Mouse (Mus musculus) G1E (cell line): ENCODE data around the gene Fbln1. TPM values are rescaled to one million over a fixed set of nuclear protein-coding genes. Genes with fewer than 3 reads are reported as not detected.

Experiments
- ATAC-seq: 2 replicates; pipeline ENCODE4 v1.8.0; 2016; ENCODE audit warnings: mild to moderate bottlenecking; ENCODE audit not compliant: insufficient number of reproducible peaks, poor library complexity, low FRiP score, severe bottlenecking; ENCODE audit errors: extremely low read depth
- DNase-seq: peaks from one replicate; pipeline ENCODE4 v3.0.0; 2012; ENCODE audit warnings: low spot score
- H3K27me3 ChIP-seq: 2 replicates; pipeline ENCODE4 v1.6.1; 2012; ENCODE audit warnings: mild to moderate bottlenecking, low read length, inconsistent platforms; ENCODE audit not compliant: insufficient read depth
- H3K36me3 ChIP-seq: replicated peaks from 2 replicates; pipeline ENCODE3; 2012; ENCODE audit warnings: mild to moderate bottlenecking, inconsistent platforms
- H3K4me1 ChIP-seq: 2 replicates; pipeline ENCODE4 v1.6.1; 2012; ENCODE audit warnings: low read depth, low read length, inconsistent platforms, mixed read lengths; ENCODE audit not compliant: insufficient read depth
- H3K4me3 ChIP-seq: 2 replicates; pipeline ENCODE4 v1.5.1; 2012; ENCODE audit warnings: low read depth, mild to moderate bottlenecking, inconsistent platforms, low read length, moderate library complexity, mixed read lengths
- H3K9me3 ChIP-seq: replicated peaks from 2 replicates; pipeline ENCODE4 v1.6.1; 2012; ENCODE audit warnings: inconsistent platforms
- CTCF ChIP-seq: IDR thresholded peaks from 2 replicates; pipeline ENCODE4 v1.5.1; 2012; ENCODE audit warnings: low read depth, low read length, inconsistent platforms, mixed read lengths
- GATA1 ChIP-seq: IDR thresholded peaks from 2 replicates; pipeline ENCODE4 v1.6.1; 2012; ENCODE audit warnings: borderline replicate concordance, low read length, inconsistent platforms, mixed read lengths
- GATA2 ChIP-seq: IDR thresholded peaks from 2 replicates; pipeline ENCODE4 v1.6.1; 2012; ENCODE audit warnings: low read depth, low read length, inconsistent platforms, borderline replicate concordance
- POLR2AphosphoS5 ChIP-seq: IDR thresholded peaks from 2 replicates; pipeline ENCODE4 v1.6.1; 2012; ENCODE audit warnings: low read depth, low read length, inconsistent platforms; ENCODE audit not compliant: insufficient replicate concordance
- TAL1 ChIP-seq: conservative IDR thresholded peaks from 2 replicates; pipeline ENCODE4 v1.6.1; 2012; ENCODE audit warnings: low read depth, low read length, inconsistent platforms, mixed read lengths
- polyA plus RNA-seq: library from polyadenylated mRNA; stranded (reverse); fragments of >175 nt; gene quantifications from 2 replicates; pipeline ENCODE4 v1.2.3, GENCODE M21; 2012
- total RNA-seq, 2 experiments: library from RNA; stranded (forward) in 1 of 2; stranded (reverse) in 1 of 2; fragments of 200-1000 nt in 1 of 2; fragments of >200 nt in 1 of 2; fragmentation: Nextera tagmentation in 1 of 2; gene quantifications; 2 replicates each; pipeline ENCODE4 v1.2.3; 2014 to 2017

Fbln1 gene
- total and polyA plus RNA-seq, 3 experiments = 0.05 TPM; not detected in 2

- no peaks in the 10 kb centered on the region for H3K36me3 ChIP-seq
- H3K4me3 ChIP-seq = no peak overlapping the region
- TF ChIP-seq POLR2AphosphoS5 (no peak), GATA2 (no peak), GATA1 (no peak), TAL1 (no peak), CTCF (no peak)
- H3K27me3 ChIP-seq = no peaks in the 10 kb centered on the region
- peaks cover 85% of the 10 kb centered on the region for H3K9me3 ChIP-seq
- ATAC-seq (no peak), DNase-seq (no peak)
- no peaks in the 10 kb centered on the region for H3K4me1 ChIP-seq
Observed at GRCm38 (mm10) chr15:85226841-85227240, 21.1 kb downstream of the Fbln1 start.

- DNase-seq (no peak), ATAC-seq (no peak)
- no peaks in the 10 kb centered on the region for H3K4me1 ChIP-seq
- H3K4me3 ChIP-seq = no peak overlapping the region
- TF ChIP-seq GATA2 (no peak), GATA1 (no peak), POLR2AphosphoS5 (no peak), TAL1 (no peak), CTCF (no peak)
- peaks cover 80% of the 10 kb centered on the region for H3K9me3 ChIP-seq
- H3K27me3 ChIP-seq = no peaks in the 10 kb centered on the region
- no peaks in the 10 kb centered on the region for H3K36me3 ChIP-seq
Observed at GRCm38 (mm10) chr15:85228568-85228967, 22.8 kb downstream of the Fbln1 start.

- Histone ChIP-seq H3K9me3 (peaks cover 70% of the 10 kb centered on the region), H3K27me3 (no peaks in the 10 kb centered on the region), H3K4me1 (no peaks in the 10 kb centered on the region), H3K36me3 (no peaks in the 10 kb centered on the region), H3K4me3 (no peak overlapping the region)
- ATAC-seq = no peak
- DNase-seq = no peak
- TF ChIP-seq TAL1 (no peak), CTCF (no peak), POLR2AphosphoS5 (no peak)
Observed at GRCm38 (mm10) chr15:85229960-85230535, 24.3 kb downstream of the Fbln1 start.

GRCm38 (mm10) chr15:85230613-85231012 lies 24.9 kb downstream of the Fbln1 start:
- Histone ChIP-seq H3K9me3 (peaks cover 71% of the 10 kb centered on the region), H3K27me3 (no peaks in the 10 kb centered on the region), H3K4me1 (no peaks in the 10 kb centered on the region), H3K4me3 (no peak overlapping the region), H3K36me3 (no peaks in the 10 kb centered on the region)
- ATAC-seq = no peak
- TF ChIP-seq POLR2AphosphoS5 (no peak), CTCF (no peak), GATA2 (no peak), TAL1 (no peak), GATA1 (no peak)
- no peak for DNase-seq

- Histone ChIP-seq H3K9me3 (peaks cover 66% of the 10 kb centered on the region), H3K4me1 (no peaks in the 10 kb centered on the region), H3K27me3 (no peaks in the 10 kb centered on the region), H3K4me3 (no peak overlapping the region), H3K36me3 (no peaks in the 10 kb centered on the region)
- DNase-seq (no peak), ATAC-seq (no peak)
- TF ChIP-seq CTCF (peak; percentile 39), TAL1 (no peak)
Observed at GRCm38 (mm10) chr15:85231443-85232255, 25.9 kb downstream of the Fbln1 start.

- Histone ChIP-seq H3K4me1 (no peaks in the 10 kb centered on the region), H3K9me3 (peaks cover 67% of the 10 kb centered on the region), H3K4me3 (no peak overlapping the region), H3K36me3 (no peaks in the 10 kb centered on the region), H3K27me3 (no peaks in the 10 kb centered on the region)
- DNase-seq = no peak
- no peak for ATAC-seq
- TF ChIP-seq GATA2 (no peak), POLR2AphosphoS5 (no peak), GATA1 (no peak), CTCF (no peak), TAL1 (no peak)
Observed at GRCm38 (mm10) chr15:85232256-85232535, 26.4 kb downstream of the Fbln1 start.
